Mouse (Mus musculus) embryo, embryonic 9.5 days (tissue): Measurements from ENCODE around the gene AI413582.

Experiments
- DNase-seq: peaks from one replicate; pipeline ENCODE4 v3.0.0-alpha.2; 2017; ENCODE audit errors: extremely low spot score

Gene AI413582

GRCm38 (mm10) chr17:27579816-27580215 is 14.3 kb upstream of the AI413582 start:
- no peak for DNase-seq

- no peak for DNase-seq
Observed at GRCm38 (mm10) chr17:27578487-27578886, 12.9 kb upstream of the AI413582 start.

GRCm38 (mm10) chr17:27577468-27577867 is 11.9 kb upstream of the AI413582 start:
- no peak for DNase-seq

- no peak for DNase-seq
Observed at GRCm38 (mm10) chr17:27576056-27576455, 10.5 kb upstream of the AI413582 start.

- no peak for DNase-seq
Observed at GRCm38 (mm10) chr17:27575116-27575776, 9.7 kb upstream of the AI413582 start.

- DNase-seq = no peak
Observed at GRCm38 (mm10) chr17:27574470-27575115, 9.0 kb upstream of the AI413582 start.

GRCm38 (mm10) chr17:27573772-27574320 is 8.3 kb upstream of the AI413582 start:
- no peak for DNase-seq

GRCm38 (mm10) chr17:27571315-27571714 is 5.8 kb upstream of the AI413582 start:
- DNase-seq = no peak

GRCm38 (mm10) chr17:27568228-27568627 is 2.7 kb upstream of the AI413582 start:
- DNase-seq = no peak

- DNase-seq = no peak
Observed at GRCm38 (mm10) chr17:27565942-27566267, 349 bp upstream of the AI413582 start.

- peak; percentile 68 for DNase-seq
Observed at GRCm38 (mm10) chr17:27564391-27565162, 979 bp downstream of the AI413582 start.

- peak; percentile 24 for DNase-seq
Observed at GRCm38 (mm10) chr17:27563771-27564244, 1.7 kb downstream of the AI413582 start.

- DNase-seq = no peak
Observed at GRCm38 (mm10) chr17:27561809-27562526, 3.6 kb downstream of the AI413582 start.

- DNase-seq = no peak
Observed at GRCm38 (mm10) chr17:27560926-27561480, 4.6 kb downstream of the AI413582 start.

- DNase-seq = no peak
Observed at GRCm38 (mm10) chr17:27559596-27559995, 6.0 kb downstream of the AI413582 start.

- DNase-seq = no peak
Observed at GRCm38 (mm10) chr17:27558845-27559244, 6.7 kb downstream of the AI413582 start.

- no peak for DNase-seq
Observed at GRCm38 (mm10) chr17:27557927-27558661, 7.5 kb downstream of the AI413582 start.

- peak; percentile 83 for DNase-seq
Observed at GRCm38 (mm10) chr17:27557181-27557926, 8.2 kb downstream of the AI413582 start.

- DNase-seq = peak; percentile 94
Observed at GRCm38 (mm10) chr17:27556315-27557011, 9.1 kb downstream of the AI413582 start, which contains the start of gene Hmga1. Hmga1 (plus strand) TSS chr17:27556497.
